Mouse (Mus musculus) megakaryocyte progenitor cell, adult 5-6 weeks (primary cell): Measurements from ENCODE around the gene Sccpdh. TPM values are rescaled to one million over a fixed set of nuclear protein-coding genes. Genes with fewer than 3 reads are reported as not detected.
A peak's percentile ranks its signal among the peaks of the same experiment; 100 is the strongest.
"Not testable (repeated sequence)": the region's sequence is repeated elsewhere in the genome, so short reads cannot be mapped to it uniquely, and the experiment has no call there.

Source experiments
- ATAC-seq: replicated peaks from 2 replicates; pipeline ENCODE4 v1.8.0; 2016; ENCODE audit warnings: mild to moderate bottlenecking, moderate TSS enrichment, inconsistent platforms; ENCODE audit not compliant: poor library complexity
- total RNA-seq, 2 experiments: library from RNA; stranded (forward) in 1 of 2; stranded (reverse) in 1 of 2; fragments of 157-497, 149-512 nt in 1 of 2; fragments of 200-1000 nt in 1 of 2; gene quantifications; 2 replicates each; pipeline versions ENCODE4 v1.2.3 to v1.2.4; 2015 to 2017

Gene Sccpdh
- total RNA-seq (2015) = 18.6 and 26.6 TPM in 2 replicates
- 42.4 and 43.7 TPM in 2 replicates for total RNA-seq (2017)

GRCm38 (mm10) chr1:179668013-179668805 lies at the start of gene Sccpdh:
Gene Sccpdh (plus strand): TSS chr1:179668210.
- ATAC-seq = peak; percentile 85

- no peak for ATAC-seq
Observed at GRCm38 (mm10) chr1:179622665-179623064, 45.3 kb upstream of the Sccpdh start.

GRCm38 (mm10) chr1:179623657-179624056 lies 44.4 kb upstream of the Sccpdh start:
- ATAC-seq = peak; percentile 78

GRCm38 (mm10) chr1:179624354-179624753 lies 43.7 kb upstream of the Sccpdh start:
- ATAC-seq = peak; percentile 93

- no peak for ATAC-seq
Observed at GRCm38 (mm10) chr1:179627855-179628254, 40.2 kb upstream of the Sccpdh start.

- no peak for ATAC-seq
Observed at GRCm38 (mm10) chr1:179628438-179629106, 39.4 kb upstream of the Sccpdh start.

- ATAC-seq = no peak
Observed at GRCm38 (mm10) chr1:179629276-179629675, 38.7 kb upstream of the Sccpdh start.

- ATAC-seq = peak; percentile 18; the same call in 1 of the 2 replicates
Observed at GRCm38 (mm10) chr1:179632746-179633413, 35.1 kb upstream of the Sccpdh start.

- peak; percentile 95 for ATAC-seq
Observed at GRCm38 (mm10) chr1:179633414-179633752, 34.6 kb upstream of the Sccpdh start.

GRCm38 (mm10) chr1:179634159-179634558 lies 33.9 kb upstream of the Sccpdh start:
- ATAC-seq = no peak

- ATAC-seq = no peak
Observed at GRCm38 (mm10) chr1:179642726-179643125, 25.3 kb upstream of the Sccpdh start.

- no peak for ATAC-seq
Observed at GRCm38 (mm10) chr1:179644151-179644550, 23.9 kb upstream of the Sccpdh start.

- peak; percentile 91 for ATAC-seq
Observed at GRCm38 (mm10) chr1:179645101-179645979, 22.7 kb upstream of the Sccpdh start.

GRCm38 (mm10) chr1:179645980-179646268 lies 22.1 kb upstream of the Sccpdh start:
- ATAC-seq = peak; percentile 28

GRCm38 (mm10) chr1:179648678-179649077 lies 19.3 kb upstream of the Sccpdh start:
- not testable (repeated sequence) for ATAC-seq

- ATAC-seq = peak; percentile 64
Observed at GRCm38 (mm10) chr1:179649324-179649723, 18.7 kb upstream of the Sccpdh start.

GRCm38 (mm10) chr1:179650284-179650683 lies 17.7 kb upstream of the Sccpdh start:
- peak; percentile 45 for ATAC-seq

GRCm38 (mm10) chr1:179651224-179651623 lies 16.8 kb upstream of the Sccpdh start:
- no peak for ATAC-seq

- ATAC-seq = no peak
Observed at GRCm38 (mm10) chr1:179663065-179663464, 4.9 kb upstream of the Sccpdh start.

GRCm38 (mm10) chr1:179664309-179664930 lies 3.6 kb upstream of the Sccpdh start:
- no peak for ATAC-seq
